Mouse (Mus musculus) gastrocnemius, adult 2 months (tissue): ENCODE results near the gene Mapk14. TPM values are rescaled to one million over a fixed set of nuclear protein-coding genes. Genes with fewer than 3 reads are reported as not detected.

Experiments
- DNase-seq: peaks from one replicate; pipeline ENCODE4 v3.0.0; 2022
- H3K27ac ChIP-seq: fragments of 200-600 bp; 2 replicates; pipeline ENCODE4 v1.8.1; 2022; ENCODE audit warnings: mild to moderate bottlenecking
- H3K4me3 ChIP-seq: fragments of 200-600 bp; 2 replicates; pipeline ENCODE4 v1.8.1; 2022; ENCODE audit warnings: mild to moderate bottlenecking, moderate library complexity
- CTCF ChIP-seq: fragments of 200-600 bp; IDR thresholded peaks from 2 replicates; pipeline ENCODE4 v1.8.1; 2022; ENCODE audit warnings: antibody characterized with exemption, mild to moderate bottlenecking, moderate library complexity
- intact Hi-C: fragments of 180-260 bp; cut with DNase I; formaldehyde crosslinking; loops from one replicate; pipeline ENCODE4 v1.15.1; 2025
- total RNA-seq, 2 experiments: library from RNA; stranded (reverse); gene quantifications; 2 replicates each; pipeline ENCODE4 v1.2.3; 2021

Gene Mapk14
- total RNA-seq, 2 experiments from 2014 or later = 87.8 to 99.6 TPM

GRCm38 (mm10) chr17:28687354-28687753 is 3.8 kb upstream of the Mapk14 start:
- DNase-seq = no peak
- Histone ChIP-seq H3K4me3 (no peak overlapping the region), H3K27ac (no peak overlapping the region)
- intact Hi-C loops = no loop called here
- TF ChIP-seq CTCF = no peak

GRCm38 (mm10) chr17:28689586-28690283 is 1.4 kb upstream of the Mapk14 start, which contains the start of gene Slc26a8:
Gene Slc26a8, minus strand, starts transcription at chr17:28690233.
- intact Hi-C loops = loop anchor here (2.0 to 10.0 kb wide), 5 partner anchors 58 to 345 kb away; partner anchors contain the start of genes Brpf3 and Srsf3
- TF ChIP-seq CTCF = no peak

GRCm38 (mm10) chr17:28691687-28692340 is 685 bp downstream of the Mapk14 start:
- TF ChIP-seq CTCF = peak; percentile 41
- intact Hi-C loops = loop anchor here (2.0 to 10.0 kb wide), 5 partner anchors 55 to 343 kb away; partner anchors contain the start of genes Brpf3 and Srsf3
- DNase-seq = peak; percentile 77
- Histone ChIP-seq H3K27ac (peak overlapping the region; percentile 95), H3K4me3 (peak overlapping the region; percentile 85)

More at GRCm38 (mm10) chr17:28689586-28690283, 1.4 kb upstream of the Mapk14 start, which contains the start of gene Slc26a8:
- DNase-seq = peak; percentile 40
- peak within 1 kb of the TSS; percentile 95 for H3K27ac ChIP-seq
- H3K4me3 ChIP-seq = peak within 1 kb of the TSS; percentile 85

GRCm38 (mm10) chr17:28692341-28692710 is 1.2 kb downstream of the Mapk14 start:
- peak overlapping the region; percentile 95 for H3K27ac ChIP-seq
- intact Hi-C loops = loop anchor here (5.0 to 10.0 kb wide), 3 partner anchors 55 to 342 kb away; partner anchors contain the start of gene Srsf3
- DNase-seq = peak; percentile 60
- no peak for TF ChIP-seq CTCF
- H3K4me3 ChIP-seq = peak overlapping the region; percentile 85

GRCm38 (mm10) chr17:28693086-28693485 is 2.0 kb downstream of the Mapk14 start:
- Histone ChIP-seq H3K4me3 (peak overlapping the region; percentile 85), H3K27ac (peak overlapping the region; percentile 95)
- intact Hi-C loops = loop anchor here (5.0 to 10.0 kb wide), 3 partner anchors 54 to 342 kb away; partner anchors contain the start of gene Srsf3
- no peak for DNase-seq
- TF ChIP-seq CTCF = no peak

- DNase-seq = no peak
- H3K27ac ChIP-seq = peak overlapping the region; percentile 95
Observed at GRCm38 (mm10) chr17:28694078-28694477, 2.9 kb downstream of the Mapk14 start.

GRCm38 (mm10) chr17:28694832-28695231 is 3.7 kb downstream of the Mapk14 start:
- TF ChIP-seq CTCF = no peak
- intact Hi-C loops = loop anchor here (5.0 to 10.0 kb wide), 3 partner anchors 52 to 340 kb away; partner anchors contain the start of gene Srsf3
- H3K27ac ChIP-seq = peak overlapping the region; percentile 95; the same call in 1 of the 2 replicates
- no peak overlapping the region for H3K4me3 ChIP-seq
- DNase-seq = no peak

More at GRCm38 (mm10) chr17:28694078-28694477, 2.9 kb downstream of the Mapk14 start:
- TF ChIP-seq CTCF = no peak
- H3K4me3 ChIP-seq = peak overlapping the region; percentile 85
- intact Hi-C loops = loop anchor here (5.0 to 10.0 kb wide), 3 partner anchors 53 to 341 kb away; partner anchors contain the start of gene Srsf3

GRCm38 (mm10) chr17:28696641-28697040 is 5.5 kb downstream of the Mapk14 start:
- no peak for DNase-seq
- TF ChIP-seq CTCF = no peak
- intact Hi-C loops = loop anchor here (10.0 kb wide), 1 partner anchor 338 kb away; the partner anchor contains the start of gene Srsf3

GRCm38 (mm10) chr17:28697290-28698195 is 6.4 kb downstream of the Mapk14 start:
- Histone ChIP-seq H3K4me3 (peak overlapping the region; percentile 48), H3K27ac (peak overlapping the region; percentile 84)
- no peak for TF ChIP-seq CTCF
- DNase-seq = peak; percentile 70
- intact Hi-C loops = loop anchor here (10.0 kb wide), 1 partner anchor 337 kb away; the partner anchor contains the start of gene Srsf3

More at GRCm38 (mm10) chr17:28696641-28697040, 5.5 kb downstream of the Mapk14 start:
- Histone ChIP-seq H3K27ac (peak overlapping the region; percentile 84), H3K4me3 (peak overlapping the region; percentile 21)

GRCm38 (mm10) chr17:28698245-28698644 is 7.1 kb downstream of the Mapk14 start:
- Histone ChIP-seq H3K27ac (peak overlapping the region; percentile 84), H3K4me3 (peak overlapping the region; percentile 48)
- DNase-seq = no peak
- intact Hi-C loops = loop anchor here (10.0 kb wide), 1 partner anchor 337 kb away; the partner anchor contains the start of gene Srsf3
- TF ChIP-seq CTCF = no peak

- DNase-seq = no peak
- no peak for TF ChIP-seq CTCF
- Histone ChIP-seq H3K27ac (peak overlapping the region; percentile 84), H3K4me3 (peak overlapping the region; percentile 48)
- intact Hi-C loops = loop anchor here (10.0 kb wide), 1 partner anchor 336 kb away; the partner anchor contains the start of gene Srsf3
Observed at GRCm38 (mm10) chr17:28698672-28699071, 7.5 kb downstream of the Mapk14 start.
